Mouse (Mus musculus) neural tube, embryonic 15.5 days (tissue): Measurements from ENCODE around the gene 9130213A22Rik. TPM values are rescaled to one million over a fixed set of nuclear protein-coding genes. Genes with fewer than 3 reads are reported as not detected.

Experiments used
- ATAC-seq: fragments of 200-750 bp; cut with Nextera tagmentation; 2 replicates; pipeline ENCODE4 v1.8.0; 2017; ENCODE audit warnings: mild to moderate bottlenecking, moderate TSS enrichment, moderate library complexity; ENCODE audit not compliant: low FRiP score
- H3K27ac ChIP-seq: fragments of 300-500 bp; sonication (generic); replicated peaks from 2 replicates; pipeline ENCODE4 v1.5.1; 2015; ENCODE audit warnings: mild to moderate bottlenecking, inconsistent platforms
- H3K27me3 ChIP-seq: fragments of 300-500 bp; sonication (generic); replicated peaks from 2 replicates; pipeline ENCODE4 v1.6.1; 2015; ENCODE audit warnings: inconsistent platforms
- H3K36me3 ChIP-seq: fragments of 300-500 bp; sonication (generic); 2 replicates; pipeline ENCODE4 v1.6.1; 2015; ENCODE audit warnings: inconsistent platforms
- H3K4me1 ChIP-seq: fragments of 300-500 bp; sonication (generic); 2 replicates; pipeline ENCODE4 v1.6.1; 2015; ENCODE audit warnings: inconsistent platforms
- H3K4me2 ChIP-seq: fragments of 300-500 bp; sonication (generic); 2 replicates; pipeline ENCODE4 v1.6.1; 2015; ENCODE audit warnings: inconsistent platforms, mild to moderate bottlenecking, moderate library complexity
- H3K4me3 ChIP-seq: fragments of 300-500 bp; sonication (generic); replicated peaks from 2 replicates; pipeline ENCODE4 v1.5.1; 2015; ENCODE audit warnings: mild to moderate bottlenecking, inconsistent platforms
- H3K9ac ChIP-seq: fragments of 300-500 bp; sonication (generic); replicated peaks from 2 replicates; pipeline ENCODE4 v1.6.1; 2015; ENCODE audit warnings: mild to moderate bottlenecking, inconsistent platforms
- H3K9me3 ChIP-seq: fragments of 300-500 bp; sonication (generic); replicated peaks from 2 replicates; pipeline ENCODE4 v1.6.1; 2016; ENCODE audit warnings: inconsistent platforms
- WGBS: fragments of 180-500 bp; shearing (Covaris S2); methylation state at CpG from one replicate; pipeline ENCODE4 v1.1.7; 2015; ENCODE audit warnings: mixed read lengths; 5-methylcytosine and 5-hydroxymethylcytosine counted together
- polyA plus RNA-seq: library from polyadenylated mRNA; unstranded; fragments of >200 nt; fragmentation: Nextera tagmentation; extraction: Ambion mirVana; gene quantifications from 2 replicates; pipeline ENCODE4 v1.2.1, GENCODE M21; 2015

9130213A22Rik gene
- polyA plus RNA-seq, 1 experiment from 2014 or later, result 0.63 TPM

GRCm38 (mm10) chr11:69076572-69076971, 45.8 kb downstream of the 9130213A22Rik start:
- no peak overlapping the region for H3K27ac ChIP-seq
- no peaks in the 10 kb centered on the region for H3K36me3 ChIP-seq
- H3K4me1 ChIP-seq, result peaks cover 32% of the 10 kb centered on the region
- no peak overlapping the region for H3K4me3 ChIP-seq
- no peaks in the 10 kb centered on the region for H3K9me3 ChIP-seq
- H3K27me3 ChIP-seq, result no peaks in the 10 kb centered on the region
- ATAC-seq, result no peak
- WGBS, result 66% methylated on average over 5 of the region's 5 CpGs
- H3K9ac ChIP-seq, result no peak overlapping the region
- H3K4me2 ChIP-seq, result no peak overlapping the region

- WGBS, result 50% methylated on average over 9 of the region's 9 CpGs
- Histone ChIP-seq H3K27ac (no peak overlapping the region), H3K4me3 (no peak overlapping the region), H3K36me3 (no peaks in the 10 kb centered on the region), H3K27me3 (no peaks in the 10 kb centered on the region), H3K9ac (no peak overlapping the region), H3K4me2 (no peak overlapping the region), H3K4me1 (peaks cover 39% of the 10 kb centered on the region), H3K9me3 (no peaks in the 10 kb centered on the region)
- ATAC-seq, result no peak
Observed at GRCm38 (mm10) chr11:69075764-69076479, 46.5 kb downstream of the 9130213A22Rik start.

DNA sequence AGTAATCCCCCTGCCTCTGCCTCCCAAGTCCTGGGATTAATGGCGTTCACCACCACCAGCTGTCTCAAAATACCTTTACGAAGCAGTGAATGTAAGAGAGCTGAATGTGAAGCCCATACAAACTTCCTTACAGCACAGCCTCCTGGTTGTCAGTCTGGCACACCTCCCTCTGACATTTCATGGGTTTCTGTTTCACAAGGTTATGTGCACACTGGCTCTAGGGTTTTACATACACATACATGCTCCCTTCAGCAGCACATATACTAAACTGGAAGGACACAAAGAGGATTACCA, 47.7 kb downstream of the 9130213A22Rik start:
- Histone ChIP-seq H3K27ac (peak overlapping the region; percentile 94; the same call in 1 of the 2 replicates), H3K4me2 (no peak overlapping the region)

GRCm38 (mm10) chr11:69073951-69074775, 48.2 kb downstream of the 9130213A22Rik start:
- H3K4me2 ChIP-seq, result no peak overlapping the region
- no peaks in the 10 kb centered on the region for H3K9me3 ChIP-seq
- ATAC-seq, result no peak
- H3K36me3 ChIP-seq, result no peaks in the 10 kb centered on the region
- H3K4me3 ChIP-seq, result no peak overlapping the region
- no peaks in the 10 kb centered on the region for H3K27me3 ChIP-seq
- H3K9ac ChIP-seq, result no peak overlapping the region
- peak overlapping the region; percentile 94 for H3K27ac ChIP-seq
- H3K4me1 ChIP-seq, result peaks cover 47% of the 10 kb centered on the region
- WGBS, result 31% methylated on average over 6 of the region's 6 CpGs

More for the DNA sequence above, 47.7 kb downstream of the 9130213A22Rik start:
- Histone ChIP-seq H3K27me3 (no peaks in the 10 kb centered on the region), H3K9ac (no peak overlapping the region), H3K9me3 (no peaks in the 10 kb centered on the region), H3K4me3 (no peak overlapping the region), H3K36me3 (no peaks in the 10 kb centered on the region), H3K4me1 (peaks cover 46% of the 10 kb centered on the region)
- WGBS, result 69% methylated on average over 2 of the region's 2 CpGs
- ATAC-seq, result no peak

GRCm38 (mm10) chr11:69073065-69073888, 49.1 kb downstream of the 9130213A22Rik start:
- Histone ChIP-seq H3K9me3 (no peaks in the 10 kb centered on the region), H3K4me2 (peak overlapping the region; percentile 78), H3K9ac (peak overlapping the region; percentile 47), H3K4me1 (peaks cover 47% of the 10 kb centered on the region), H3K27me3 (no peaks in the 10 kb centered on the region), H3K4me3 (peak overlapping the region; percentile 35), H3K36me3 (no peaks in the 10 kb centered on the region), H3K27ac (peak overlapping the region; percentile 94)
- ATAC-seq, result peak; percentile 81
- WGBS, result under 1% methylated on average over 14 of the region's 14 CpGs

DNA sequence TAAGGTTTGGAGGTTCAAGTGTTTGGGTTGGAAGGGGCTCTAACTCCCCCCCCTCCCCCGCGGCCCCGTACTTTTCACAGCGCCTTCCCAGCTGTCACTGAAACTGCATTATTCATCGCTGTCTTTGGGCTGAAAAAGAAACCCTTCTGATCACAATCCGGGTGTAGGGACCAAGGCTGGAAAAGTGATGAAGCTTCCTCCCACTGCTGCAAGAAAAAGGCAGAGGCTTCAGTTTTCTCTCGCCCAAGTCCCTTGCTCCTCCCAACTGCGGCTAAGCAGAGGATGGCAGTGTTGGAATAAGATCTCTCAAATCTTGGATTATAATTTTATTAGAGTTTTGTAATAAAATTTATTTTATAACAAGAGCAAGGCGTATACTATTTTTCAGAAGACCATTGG, 49.7 kb downstream of the 9130213A22Rik start:
- Histone ChIP-seq H3K27ac (peak overlapping the region; percentile 94), H3K4me1 (peaks cover 47% of the 10 kb centered on the region), H3K27me3 (no peaks in the 10 kb centered on the region), H3K4me2 (peak overlapping the region; percentile 78), H3K9me3 (no peaks in the 10 kb centered on the region), H3K36me3 (no peaks in the 10 kb centered on the region), H3K9ac (peak overlapping the region; percentile 47), H3K4me3 (peak overlapping the region; percentile 35)
- no peak for ATAC-seq
- WGBS, result 8% methylated on average over 9 of the region's 9 CpGs

DNA sequence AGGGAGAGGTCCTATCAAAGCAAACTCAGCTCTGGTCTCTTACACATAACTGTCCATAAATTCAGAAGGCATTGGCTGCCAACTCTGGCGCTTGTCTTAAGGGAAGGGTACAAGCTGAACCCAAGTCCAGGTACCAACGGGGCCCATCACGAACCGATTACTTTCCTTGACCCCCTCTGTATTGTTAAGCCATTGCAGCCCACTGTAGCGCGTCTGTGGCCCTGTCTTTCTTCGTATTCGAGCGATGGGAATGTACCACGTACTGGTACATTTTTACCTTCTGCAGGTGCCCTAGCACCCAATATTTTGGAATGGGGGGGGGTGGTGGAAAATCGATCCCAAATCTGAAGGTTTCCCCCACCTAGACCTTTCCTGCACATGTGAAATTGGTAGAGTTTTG, 50.2 kb downstream of the 9130213A22Rik start:
- ATAC-seq, result no peak
- peaks cover 47% of the 10 kb centered on the region for H3K4me1 ChIP-seq
- H3K4me2 ChIP-seq, result peak overlapping the region; percentile 78
- H3K9ac ChIP-seq, result peak overlapping the region; percentile 47; the same call in 1 of the 2 replicates
- H3K36me3 ChIP-seq, result no peaks in the 10 kb centered on the region
- peak overlapping the region; percentile 94 for H3K27ac ChIP-seq
- no peaks in the 10 kb centered on the region for H3K9me3 ChIP-seq
- H3K4me3 ChIP-seq, result peak overlapping the region; percentile 35
- WGBS, result 87% methylated on average over 11 of the region's 11 CpGs
- no peaks in the 10 kb centered on the region for H3K27me3 ChIP-seq

DNA sequence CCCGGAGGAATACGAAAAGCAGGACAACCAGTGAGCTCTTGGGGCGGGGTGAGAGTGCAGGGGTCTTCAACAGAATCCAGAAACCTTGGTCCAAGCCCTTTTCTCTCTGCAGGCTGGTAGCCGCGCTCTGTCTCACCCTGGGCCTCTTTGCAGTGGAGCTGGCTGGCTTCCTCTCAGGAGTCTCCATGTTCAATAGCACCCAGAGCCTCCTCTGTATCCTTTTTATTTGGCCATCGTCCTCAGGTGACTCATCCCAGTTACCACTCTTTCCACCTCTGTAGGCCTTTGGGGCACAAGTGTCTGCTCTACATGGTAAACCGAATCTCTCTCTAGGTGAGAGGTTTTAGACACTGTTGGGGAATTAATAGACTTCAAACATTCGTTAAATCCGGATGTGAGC, 51.1 kb downstream of the 9130213A22Rik start:
- Histone ChIP-seq H3K4me1 (peaks cover 53% of the 10 kb centered on the region), H3K4me3 (peak overlapping the region; percentile 70), H3K27me3 (no peaks in the 10 kb centered on the region), H3K36me3 (no peaks in the 10 kb centered on the region), H3K9ac (peak overlapping the region; percentile 79), H3K4me2 (peak overlapping the region; percentile 78), H3K9me3 (no peaks in the 10 kb centered on the region), H3K27ac (peak overlapping the region; percentile 87)
- 25% methylated on average over 9 of the region's 9 CpGs for WGBS
- ATAC-seq, result no peak

GRCm38 (mm10) chr11:69070590-69071222, 51.7 kb downstream of the 9130213A22Rik start, which contains the start of gene Tmem107:
Gene Tmem107, plus strand, starts transcription at chr11:69070806.
- WGBS, result under 1% methylated on average over 47 of the region's 47 CpGs
- Histone ChIP-seq H3K4me3 (peak within 1 kb of the TSS; percentile 70), H3K9me3 (no peaks in the 10 kb centered on the region), H3K4me1 (peaks cover 59% of the 10 kb centered on the region), H3K27ac (peak within 1 kb of the TSS; percentile 87), H3K4me2 (peak within 1 kb of the TSS; percentile 78), H3K27me3 (no peaks in the 10 kb centered on the region), H3K9ac (peak within 1 kb of the TSS; percentile 79), H3K36me3 (no peaks in the 10 kb centered on the region)
- ATAC-seq, result peak; percentile 88

DNA sequence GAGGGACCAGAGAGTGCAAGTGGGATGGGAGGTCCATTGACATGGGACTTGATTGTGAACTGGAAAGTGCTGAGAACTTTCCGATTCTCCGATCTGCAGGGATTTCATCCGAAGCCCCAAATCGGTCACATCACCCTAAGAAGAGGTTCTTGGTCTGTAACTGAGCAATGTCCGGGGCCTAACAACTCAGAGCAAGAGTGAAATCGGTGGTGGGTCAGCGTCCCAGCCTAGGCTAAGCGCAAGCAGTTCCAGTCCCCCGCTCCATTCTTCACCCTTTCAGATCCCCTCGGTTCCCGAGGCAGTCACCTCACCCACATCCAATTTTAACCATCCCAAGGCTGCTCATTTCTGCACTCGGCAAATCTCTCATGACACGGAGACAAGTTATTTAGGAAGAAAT, 52.3 kb downstream of the 9130213A22Rik start:
- Histone ChIP-seq H3K4me2 (peak overlapping the region; percentile 78), H3K36me3 (no peaks in the 10 kb centered on the region), H3K4me3 (peak overlapping the region; percentile 70), H3K27me3 (no peaks in the 10 kb centered on the region), H3K9me3 (no peaks in the 10 kb centered on the region), H3K9ac (peak overlapping the region; percentile 79), H3K27ac (peak overlapping the region; percentile 87), H3K4me1 (peaks cover 60% of the 10 kb centered on the region)
- WGBS, result 2% methylated on average over 13 of the region's 13 CpGs
- no peak for ATAC-seq
